Mouse (Mus musculus) liver, adult 2 months (tissue): ENCODE results near the gene Tmem131. TPM values are rescaled to one million over a fixed set of nuclear protein-coding genes. Genes with fewer than 3 reads are reported as not detected.

Source experiments
- DNase-seq: peaks from one replicate; pipeline ENCODE4 v3.0.0-alpha.2; 2011; ENCODE audit warnings: low read depth, low spot score; ENCODE audit errors: extremely low read depth
- H3K27ac ChIP-seq: fragments of 200-500 bp; replicated peaks from 2 replicates; pipeline ENCODE4 v1.5.1; 2012; ENCODE audit warnings: low read depth, mild to moderate bottlenecking, control low read depth, inconsistent platforms, low read length; ENCODE audit not compliant: insufficient read depth
- H3K27me3 ChIP-seq: fragments of 200-500 bp; 2 replicates; pipeline ENCODE4 v1.6.1; 2012; ENCODE audit warnings: mild to moderate bottlenecking, moderate library complexity, low read length, inconsistent platforms; ENCODE audit not compliant: control insufficient read depth, insufficient read depth
- H3K36me3 ChIP-seq: fragments of 200-500 bp; 2 replicates; pipeline ENCODE4 v1.6.1; 2012; ENCODE audit warnings: low read length, inconsistent platforms; ENCODE audit not compliant: control insufficient read depth, insufficient read depth
- H3K4me1 ChIP-seq: fragments of 200-500 bp; 2 replicates; pipeline ENCODE4 v1.6.1; 2011; ENCODE audit warnings: low read length; ENCODE audit not compliant: control insufficient read depth, insufficient read depth
- H3K4me3 ChIP-seq: fragments of 200-500 bp; 2 replicates; pipeline ENCODE4 v1.5.1; 2011; ENCODE audit warnings: low read depth, mild to moderate bottlenecking, control low read depth, low read length, moderate library complexity; ENCODE audit not compliant: insufficient read depth
- H3K79me2 ChIP-seq: fragments of 200-500 bp; 2 replicates; pipeline ENCODE4 v1.6.1; 2012; ENCODE audit warnings: inconsistent platforms, mild to moderate bottlenecking, low read length, moderate library complexity; ENCODE audit not compliant: control insufficient read depth, insufficient read depth
- H3K9ac ChIP-seq: fragments of 200-500 bp; 2 replicates; pipeline ENCODE4 v1.6.1; 2012; ENCODE audit warnings: low read depth, mild to moderate bottlenecking, control low read depth, inconsistent platforms, low read length
- CTCF ChIP-seq: fragments of 200-500 bp; IDR thresholded peaks from 2 replicates; pipeline ENCODE4 v1.5.1; 2011; ENCODE audit warnings: low read depth, low read length, control low read depth
- POLR2A ChIP-seq: fragments of 200-500 bp; IDR thresholded peaks from 2 replicates; pipeline ENCODE4 v1.6.1; 2011; ENCODE audit warnings: low read length, control low read depth; ENCODE audit not compliant: insufficient read depth; ENCODE audit errors: extremely low read depth
- WGBS: fragments of 180-500 bp; shearing (Covaris S2); methylation state at CpG from one replicate; pipeline ENCODE4 v1.1.7; 2018; 5-methylcytosine and 5-hydroxymethylcytosine counted together
- polyA plus RNA-seq: library from polyadenylated mRNA; depleted of rRNA; stranded (reverse); fragments of >200 nt; gene quantifications from 2 replicates; pipeline ENCODE4 v1.2.3, GENCODE M21; 2012; rRNA removed
- total RNA-seq: library from RNA; depleted of rRNA; stranded (reverse); fragments of >200 nt; gene quantifications from 2 replicates; pipeline ENCODE4 v1.2.3, GENCODE M21; 2014; rRNA removed

Gene Tmem131
- total RNA-seq (10.2 and 12.2 TPM in 2 replicates), polyA plus RNA-seq (6.1 and 6.3 TPM in 2 replicates)

DNA sequence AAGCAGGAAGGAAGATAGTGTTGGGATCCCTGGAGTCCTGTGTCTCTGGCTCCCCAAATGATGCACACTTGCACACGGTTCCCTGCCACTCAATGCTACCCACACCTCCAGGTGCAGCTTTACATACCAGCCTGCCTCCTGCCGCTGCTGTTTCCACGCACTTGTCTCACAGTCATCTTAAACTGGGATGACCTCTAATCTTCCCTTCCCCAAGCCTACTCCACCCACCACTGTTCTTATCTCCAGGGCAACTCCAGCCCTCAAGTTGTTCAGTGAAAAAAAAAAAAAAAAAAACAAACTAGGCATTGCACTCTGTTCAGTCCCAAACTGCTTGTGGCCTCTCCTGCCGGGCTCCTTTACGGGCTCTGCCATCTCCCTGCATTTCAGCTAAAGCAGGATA is at the start of gene Tmem131:
Gene Tmem131 (minus strand): TSS at position 14 of the 400 bp plus-strand sequence.
- no peaks in the 10 kb centered on the region for H3K36me3 ChIP-seq
- no peaks in the 10 kb centered on the region for H3K27me3 ChIP-seq
- no peaks in the 10 kb centered on the region for H3K4me1 ChIP-seq
- TF ChIP-seq CTCF (no peak), POLR2A (no peak)
- peaks cover 8% of the 10 kb centered on the region for H3K79me2 ChIP-seq
- no peak for DNase-seq
- 80% methylated on average over 5 of the region's 5 CpGs for WGBS
- no peak within 1 kb of the TSS for H3K9ac ChIP-seq
- H3K4me3 ChIP-seq = no peak within 1 kb of the TSS
- no peak within 1 kb of the TSS for H3K27ac ChIP-seq

GRCm38 (mm10) chr1:36988561-36988960 is 45.1 kb upstream of the Tmem131 start:
- DNase-seq = no peak
- WGBS = 87% methylated on average over 6 of the region's 6 CpGs
- Histone ChIP-seq H3K79me2 (no peaks in the 10 kb centered on the region), H3K4me1 (no peaks in the 10 kb centered on the region), H3K36me3 (no peaks in the 10 kb centered on the region), H3K4me3 (no peak overlapping the region), H3K9ac (no peak overlapping the region), H3K27me3 (no peaks in the 10 kb centered on the region), H3K27ac (no peak overlapping the region)
- TF ChIP-seq POLR2A (no peak), CTCF (no peak)

DNA sequence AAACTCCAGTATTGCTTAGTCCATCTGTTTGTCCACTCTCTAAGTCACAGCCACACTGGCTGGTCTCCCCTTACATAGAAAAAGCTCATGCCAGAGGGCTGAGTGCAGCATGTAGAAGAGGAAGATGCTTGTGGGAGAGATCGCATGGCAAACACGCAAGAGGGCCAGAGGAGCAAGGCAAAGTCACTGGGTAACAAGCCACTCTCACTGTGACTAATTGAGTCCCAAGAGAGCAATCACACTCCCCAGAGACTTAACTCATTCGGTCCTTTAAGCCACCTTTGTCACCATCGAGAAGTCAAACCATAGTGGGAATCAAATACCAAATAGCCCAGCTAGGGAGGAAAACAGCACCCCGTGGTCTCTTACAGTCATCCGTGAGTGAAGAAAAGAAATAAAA is 44.7 kb upstream of the Tmem131 start:
- no peaks in the 10 kb centered on the region for H3K79me2 ChIP-seq
- H3K9ac ChIP-seq = no peak overlapping the region
- no peak for DNase-seq
- WGBS = 90% methylated on average over 6 of the region's 6 CpGs
- no peak for TF ChIP-seq POLR2A
- no peak for TF ChIP-seq CTCF
- H3K4me1 ChIP-seq = no peaks in the 10 kb centered on the region
- no peak overlapping the region for H3K27ac ChIP-seq
- no peak overlapping the region for H3K4me3 ChIP-seq
- H3K27me3 ChIP-seq = no peaks in the 10 kb centered on the region
- no peaks in the 10 kb centered on the region for H3K36me3 ChIP-seq

- H3K4me1 ChIP-seq = no peaks in the 10 kb centered on the region
- H3K27ac ChIP-seq = no peak overlapping the region
- 84% methylated on average over 10 of the region's 10 CpGs for WGBS
- DNase-seq = no peak
- H3K79me2 ChIP-seq = no peaks in the 10 kb centered on the region
- TF ChIP-seq CTCF (no peak), POLR2A (no peak)
- no peak overlapping the region for H3K9ac ChIP-seq
- H3K4me3 ChIP-seq = no peak overlapping the region
- no peaks in the 10 kb centered on the region for H3K27me3 ChIP-seq
- no peaks in the 10 kb centered on the region for H3K36me3 ChIP-seq
Observed at GRCm38 (mm10) chr1:36987172-36988148, 44.0 kb upstream of the Tmem131 start.

DNA sequence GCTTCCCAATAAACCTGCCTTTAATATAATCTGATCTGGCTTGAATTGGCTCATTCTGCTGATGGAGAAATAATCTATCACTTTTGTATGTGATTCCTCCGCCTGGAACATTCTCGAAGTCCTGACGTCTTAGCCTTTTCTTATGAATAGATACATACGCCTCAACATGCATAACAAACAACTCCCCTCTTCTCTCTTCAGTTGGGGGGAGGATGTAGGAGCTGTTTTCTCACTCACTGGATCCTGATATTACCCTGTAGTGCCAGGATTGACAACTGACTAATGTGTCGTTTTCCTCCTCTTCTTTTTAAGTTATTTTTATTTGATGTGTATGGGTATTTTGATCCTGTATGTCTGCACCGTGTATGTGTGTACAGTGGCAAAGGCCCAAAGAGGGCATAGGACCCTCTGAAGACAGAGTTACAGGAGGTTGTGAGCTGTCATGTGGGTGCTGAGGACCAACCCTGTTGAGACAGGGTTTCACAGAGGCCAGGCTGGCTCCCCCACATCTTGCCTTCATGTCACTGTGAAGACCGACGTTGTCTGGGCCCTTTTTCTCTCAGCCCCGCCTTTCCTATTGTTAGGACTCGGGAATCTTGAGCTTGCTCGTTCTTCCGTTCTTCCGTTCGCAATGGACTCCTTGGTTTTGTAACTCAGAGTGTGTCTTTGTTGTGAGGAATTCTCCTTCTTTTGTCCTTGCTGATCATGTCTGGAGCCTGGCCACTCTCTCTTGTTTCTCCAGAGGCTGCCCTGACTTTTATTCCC is 43.1 kb upstream of the Tmem131 start:
- DNase-seq = no peak
- H3K9ac ChIP-seq = no peak overlapping the region
- no peaks in the 10 kb centered on the region for H3K4me1 ChIP-seq
- H3K4me3 ChIP-seq = no peak overlapping the region
- no peaks in the 10 kb centered on the region for H3K27me3 ChIP-seq
- H3K79me2 ChIP-seq = no peaks in the 10 kb centered on the region
- H3K27ac ChIP-seq = no peak overlapping the region
- WGBS = 88% methylated on average over 14 of the region's 14 CpGs
- H3K36me3 ChIP-seq = no peaks in the 10 kb centered on the region
- TF ChIP-seq POLR2A = no peak
- TF ChIP-seq CTCF = no peak
